ENCODE assay signal across 8 mouse cellular contexts in the genomic region with DNA sequence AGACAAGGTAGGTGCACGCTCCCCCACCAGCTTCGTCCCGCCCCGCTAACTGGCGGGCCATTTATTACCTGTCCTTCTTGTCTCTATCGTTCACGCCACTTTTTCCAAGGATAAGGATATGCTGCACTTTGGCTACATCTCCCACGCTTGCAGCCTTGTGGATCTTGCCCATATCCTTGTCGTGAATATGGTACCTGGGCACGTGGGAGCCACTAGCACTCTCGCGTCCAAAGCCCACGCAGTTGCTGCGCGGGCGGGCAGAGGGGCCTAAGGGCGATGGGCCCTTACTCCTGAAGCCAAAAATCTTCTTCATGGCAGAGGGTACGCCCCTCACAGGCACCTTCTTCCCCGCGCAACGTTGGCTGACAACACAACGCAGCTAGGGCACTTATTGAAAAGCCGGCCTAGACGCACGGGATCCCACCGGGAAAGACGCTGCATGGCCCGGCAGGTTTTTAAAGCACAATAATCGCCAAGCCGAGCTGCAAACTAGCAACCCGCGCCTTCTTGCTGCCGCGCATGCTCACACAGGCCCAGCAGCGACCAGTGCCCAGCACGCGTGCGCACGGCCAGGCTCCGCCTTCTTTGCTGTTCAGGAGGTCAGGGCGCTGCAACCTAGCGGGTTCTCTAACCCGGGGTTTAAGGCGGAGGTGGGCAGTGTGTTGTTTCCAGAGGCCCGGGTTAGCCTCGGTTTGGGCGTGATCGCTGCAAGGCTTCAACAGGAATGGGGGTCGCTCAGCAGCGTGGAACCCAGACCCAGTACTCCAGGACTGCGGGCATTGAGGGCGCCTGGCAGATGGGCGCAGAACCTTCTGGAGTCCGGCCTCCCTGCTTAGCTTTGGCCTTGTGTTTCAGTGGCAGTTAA. TPM values are rescaled to one million over a fixed set of nuclear protein-coding genes. Genes with fewer than 3 reads are reported as not detected.
DNase-seq lines count a peak whose midpoint lies in the region; ATAC-seq and TF ChIP-seq lines count a peak whose summit lies in the region.

A gene (minus strand): TSS at position 482 of the 865 bp plus-strand sequence.

- peaks cover 30% of the 10 kb centered on the region for H3K4me1 ChIP-seq in embryonic facial prominence, embryonic 13.5 days
- H3K4me1 ChIP-seq in kidney, adult 2 months (ENCODE audit: control insufficient read depth, insufficient read depth, low read length), result no peaks in the 10 kb centered on the region
- H3K4me1 ChIP-seq in limb, embryonic 12.5 days (replicated peaks), result peaks cover 30% of the 10 kb centered on the region
- peaks cover 32% of the 10 kb centered on the region for H3K4me1 ChIP-seq in midbrain, embryonic 15.5 days
- peaks cover 5% of the 10 kb centered on the region; the same call in 1 of the 2 replicates for H3K4me1 ChIP-seq in spleen, adult 2 months (ENCODE audit: control insufficient read depth, insufficient read depth, insufficient read length)

- 4% methylated on average over 54 of the region's 54 CpGs for WGBS in embryonic facial prominence, embryonic 13.5 days
- 1% methylated on average over 54 of the region's 54 CpGs for WGBS in kidney, adult 2 months
- WGBS in limb, embryonic 12.5 days, result 7% methylated on average over 54 of the region's 54 CpGs
- 5% methylated on average over 54 of the region's 54 CpGs for WGBS in midbrain, embryonic 15.5 days
- WGBS in spleen, adult 2 months, result 1% methylated on average over 54 of the region's 54 CpGs

- TF ChIP-seq CTCF in kidney, adult 2 months (conservative IDR thresholded peaks at IDR 0.05; ENCODE audit: insufficient read depth, insufficient read length, low read depth, low read length), result no peak
- no peak for TF ChIP-seq CTCF in spleen, adult 2 months (IDR thresholded peaks at IDR 0.05; ENCODE audit: extremely low read depth, insufficient read depth, insufficient read length, insufficient replicate concordance)

- peak; percentile 96 for DNase-seq in 3134 (ENCODE audit: extremely low read depth, insufficient read length, low spot score)
- DNase-seq in adrenal gland, postnatal 36 days, result peak; percentile 96 to 97
- DNase-seq in heart, adult 18-20 months, result peak; percentile 95 to 97
- peak; percentile 97 for DNase-seq in kidney, adult 2 months
- peak; percentile 69 to 91 for DNase-seq in spleen, adult 2 months (ENCODE audit: low read depth in 1 of 2, low spot score in 2 of 2)

- peak within 1 kb of the TSS; percentile 87 for H3K27ac ChIP-seq in embryonic facial prominence, embryonic 13.5 days
- peak within 1 kb of the TSS; percentile 44 for H3K27ac ChIP-seq in kidney, adult 2 months (ENCODE audit: insufficient read depth, low read depth, low read length)
- peak within 1 kb of the TSS; percentile 87 for H3K27ac ChIP-seq in limb, embryonic 12.5 days
- peak within 1 kb of the TSS; percentile 81 for H3K27ac ChIP-seq in midbrain, embryonic 15.5 days
- H3K27ac ChIP-seq in spleen, adult 2 months (ENCODE audit: insufficient read depth, low read length), result 0 out of 2 replicates have a peak within 1 kb of the TSS, but pooled peaks have one; percentile 43

- H3K36me3 ChIP-seq in embryonic facial prominence, embryonic 13.5 days, result peaks cover 20% of the 10 kb centered on the region
- no peaks in the 10 kb centered on the region; the same call in 1 of the 2 replicates for H3K36me3 ChIP-seq in kidney, adult 2 months (ENCODE audit: control insufficient read depth, insufficient read depth, low read length)
- H3K36me3 ChIP-seq in limb, embryonic 12.5 days, result peaks cover 25% of the 10 kb centered on the region
- H3K36me3 ChIP-seq in midbrain, embryonic 15.5 days (replicated peaks), result 0 out of 2 replicates have a peak, but pooled peaks cover 2% of the 10 kb centered on the region
- H3K36me3 ChIP-seq in spleen, adult 2 months (ENCODE audit: control insufficient read depth, insufficient read depth, low read length), result no peaks in the 10 kb centered on the region

- no peaks in the 10 kb centered on the region for H3K27me3 ChIP-seq in embryonic facial prominence, embryonic 13.5 days
- H3K27me3 ChIP-seq in kidney, adult 2 months (replicated peaks; ENCODE audit: control insufficient read depth, insufficient read depth, low read length), result no peaks in the 10 kb centered on the region
- no peaks in the 10 kb centered on the region for H3K27me3 ChIP-seq in limb, embryonic 12.5 days
- H3K27me3 ChIP-seq in midbrain, embryonic 15.5 days (replicated peaks), result no peaks in the 10 kb centered on the region
- no peaks in the 10 kb centered on the region for H3K27me3 ChIP-seq in spleen, adult 2 months (ENCODE audit: control insufficient read depth, insufficient read depth, low read length)

- peak within 1 kb of the TSS; percentile 84 for H3K4me2 ChIP-seq in embryonic facial prominence, embryonic 13.5 days
- peak within 1 kb of the TSS; percentile 85 for H3K4me2 ChIP-seq in limb, embryonic 12.5 days
- peak within 1 kb of the TSS; percentile 83 for H3K4me2 ChIP-seq in midbrain, embryonic 15.5 days

- ATAC-seq in embryonic facial prominence, embryonic 13.5 days (ENCODE audit: insufficient number of reproducible peaks, insufficient read depth, low FRiP score, low TSS enrichment, low read depth), result peak; percentile 89
- peak; percentile 96 for ATAC-seq in limb, embryonic 12.5 days (ENCODE audit: insufficient number of reproducible peaks, insufficient read depth, low FRiP score, low TSS enrichment, low read depth)
- peak; percentile 98 for ATAC-seq in midbrain, embryonic 15.5 days (replicated peaks)

- H3K9ac ChIP-seq in embryonic facial prominence, embryonic 13.5 days, result peak within 1 kb of the TSS; percentile 90
- H3K9ac ChIP-seq in limb, embryonic 12.5 days (replicated peaks), result peak within 1 kb of the TSS; percentile 83
- H3K9ac ChIP-seq in midbrain, embryonic 15.5 days, result peak within 1 kb of the TSS; percentile 75

- TF ChIP-seq POLR2A in kidney, adult 2 months (IDR thresholded peaks at IDR 0.05; ENCODE audit: low read depth, low read length), result peak; percentile 35
- TF ChIP-seq POLR2A in spleen, adult 2 months (IDR thresholded peaks at IDR 0.05; ENCODE audit: low read depth, low read length), result peak; percentile 20; the same call in 1 of the 2 replicates

- H3K9me3 ChIP-seq in embryonic facial prominence, embryonic 13.5 days, result no peaks in the 10 kb centered on the region; the same call in 1 of the 2 replicates
- no peaks in the 10 kb centered on the region for H3K9me3 ChIP-seq in limb, embryonic 12.5 days
- H3K9me3 ChIP-seq in midbrain, embryonic 15.5 days, result no peaks in the 10 kb centered on the region

- H3K4me3 ChIP-seq in embryonic facial prominence, embryonic 13.5 days, result peak within 1 kb of the TSS; percentile 77
- peak within 1 kb of the TSS; percentile 72 for H3K4me3 ChIP-seq in kidney, adult 2 months (ENCODE audit: insufficient read depth, low read depth, low read length)
- peak within 1 kb of the TSS; percentile 62 for H3K4me3 ChIP-seq in limb, embryonic 12.5 days (replicated peaks)
- peak within 1 kb of the TSS; percentile 69 for H3K4me3 ChIP-seq in midbrain, embryonic 15.5 days
- H3K4me3 ChIP-seq in spleen, adult 2 months (ENCODE audit: extremely low read depth, insufficient read depth, insufficient read length), result peak within 1 kb of the TSS; percentile 86

RNA-seq across cellular contexts. Expression of the gene that starts here (rescaled TPM):
- 1 to 10 TPM; 4.2 to 5.1 TPM for total RNA-seq in adrenal gland, postnatal 36 days (2021)
- polyA plus RNA-seq in embryonic facial prominence, embryonic 13.5 days (2015; fragmentation: Nextera tagmentation; extraction: Ambion mirVana), result 16.9 and 17.5 TPM in 2 replicates
- 1 to 10 TPM; 1.9 to 2.4 TPM for total RNA-seq in heart, adult 18-20 months (2021)
- polyA plus RNA-seq in kidney, adult 2 months (2012; rRNA removed), result 1.0 TPM in 2 replicates
- polyA plus RNA-seq in limb, embryonic 12.5 days (2016; fragmentation: Nextera tagmentation; extraction: Ambion mirVana), result 16.1 and 20.5 TPM in 2 replicates
- 16.7 and 17.6 TPM in 2 replicates for polyA plus RNA-seq in midbrain, embryonic 15.5 days (2015; fragmentation: Nextera tagmentation; extraction: Ambion mirVana)
- 1.2 and 1.6 TPM in 2 replicates for polyA plus RNA-seq in spleen, adult 2 months (2012; rRNA removed)

Comparison
In these comparisons a context has a peak if more than half of its experiments do, and no peak if none do; other contexts are left out.
1. Peak in every context shown above with its lines: DNase-seq, ATAC-seq, H3K4me3 ChIP-seq and H3K27ac ChIP-seq.